Mouse (Mus musculus): ENCODE results near the gene Sh3bgr. TPM values are rescaled to one million over a fixed set of nuclear protein-coding genes. Genes with fewer than 3 reads are reported as not detected.

The Sh3bgr gene
- polyA plus RNA-seq, 1 experiment from 2014 or later: 1.0 TPM

DNA sequence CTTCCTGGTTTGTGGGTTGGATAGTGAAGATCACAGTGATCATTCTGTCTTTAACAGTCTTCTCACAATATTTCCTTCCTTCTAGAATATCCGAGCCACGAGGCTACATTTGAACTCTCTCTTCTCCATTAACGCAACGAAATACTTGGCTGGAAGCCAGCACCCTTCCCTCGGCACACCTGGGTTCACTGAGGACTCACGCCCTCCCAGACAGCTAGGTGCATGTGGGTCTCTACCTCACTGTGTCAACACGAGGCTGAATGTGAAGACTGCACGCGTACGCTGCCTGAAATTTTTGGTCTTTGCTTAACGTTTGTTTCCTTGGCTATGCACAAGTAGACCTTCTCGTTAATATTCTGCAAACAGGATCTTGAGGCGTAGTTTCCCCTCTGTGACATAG lies 28.2 kb downstream of the Sh3bgr start:
- H3K4me2 ChIP-seq (ENCODE audit: low read length): no peak overlapping the region
- no peaks in the 10 kb centered on the region for H3K36me3 ChIP-seq (ENCODE audit: control insufficient read depth, insufficient read depth)
- 65% methylated on average over 13 of the region's 13 CpGs for WGBS
- no peak overlapping the region for H3K4me3 ChIP-seq (replicated peaks; ENCODE audit: low read length)
- no peak for ATAC-seq
- H3K27me3 ChIP-seq (replicated peaks; ENCODE audit: control insufficient read depth, insufficient read depth, low read length): no peaks in the 10 kb centered on the region
- no peaks in the 10 kb centered on the region for H3K9me3 ChIP-seq (ENCODE audit: control insufficient read depth, low read length)
- no peaks in the 10 kb centered on the region for H3K4me1 ChIP-seq (replicated peaks; ENCODE audit: control insufficient read depth, insufficient read depth, low read length)
- no peak overlapping the region for H3K9ac ChIP-seq (replicated peaks; ENCODE audit: low read depth, low read length)
- no peak overlapping the region for H3K27ac ChIP-seq (ENCODE audit: low read length)

DNA sequence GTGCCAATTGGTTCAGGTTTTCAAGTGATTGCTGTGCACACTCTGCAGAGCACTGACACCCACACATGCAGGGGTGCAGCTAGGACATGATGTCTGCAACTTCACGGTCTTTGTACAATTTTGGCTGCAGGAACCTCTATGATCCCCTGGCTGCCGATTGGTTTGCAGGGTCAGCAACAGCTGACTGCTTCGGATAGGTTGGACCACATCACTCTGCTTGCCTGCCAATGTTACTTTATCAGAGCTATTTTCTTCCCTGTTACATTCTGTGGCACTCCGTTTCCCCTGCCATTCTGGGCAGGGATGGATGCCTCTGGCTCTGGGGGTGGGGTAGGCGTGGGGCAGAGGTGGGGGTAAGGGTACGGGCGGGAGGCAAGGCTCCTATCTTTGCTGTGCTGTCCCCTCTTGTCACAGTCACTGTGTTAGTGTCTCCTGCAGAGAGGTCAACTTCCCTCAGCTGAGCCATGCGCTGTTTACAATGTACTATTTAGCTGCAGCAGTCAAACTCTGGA lies 28.9 kb downstream of the Sh3bgr start:
- 46% methylated on average over 8 of the region's 8 CpGs for WGBS
- H3K27me3 ChIP-seq (replicated peaks; ENCODE audit: control insufficient read depth, insufficient read depth, low read length): no peaks in the 10 kb centered on the region
- no peaks in the 10 kb centered on the region for H3K4me1 ChIP-seq (replicated peaks; ENCODE audit: control insufficient read depth, insufficient read depth, low read length)
- no peaks in the 10 kb centered on the region for H3K36me3 ChIP-seq (ENCODE audit: control insufficient read depth, insufficient read depth)
- no peak overlapping the region for H3K9ac ChIP-seq (replicated peaks; ENCODE audit: low read depth, low read length)
- H3K9me3 ChIP-seq (ENCODE audit: control insufficient read depth, low read length): no peaks in the 10 kb centered on the region
- no peak overlapping the region for H3K4me2 ChIP-seq (ENCODE audit: low read length)
- H3K4me3 ChIP-seq (replicated peaks; ENCODE audit: low read length): no peak overlapping the region
- no peak overlapping the region for H3K27ac ChIP-seq (ENCODE audit: low read length)
- ATAC-seq: no peak

DNA sequence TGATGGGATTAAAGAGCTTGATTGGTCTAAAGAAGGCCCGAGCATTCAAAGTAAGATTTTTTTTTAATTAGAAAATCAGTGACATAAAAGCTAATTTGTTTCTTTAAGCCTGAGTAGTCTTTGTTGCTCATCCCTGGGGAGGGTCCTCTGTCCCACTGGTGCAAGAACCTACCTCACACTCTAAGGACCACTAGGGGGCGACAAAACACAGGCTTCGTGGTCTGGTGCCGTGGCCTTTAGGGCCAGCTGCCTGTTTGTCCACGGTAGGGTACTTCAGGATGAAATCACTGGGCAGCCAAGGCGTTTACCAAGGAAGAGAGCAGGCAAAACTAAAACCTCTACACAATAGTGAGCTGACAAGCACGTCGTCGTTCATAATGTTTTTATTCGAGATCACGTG lies 30.2 kb downstream of the Sh3bgr start:
- no peak overlapping the region for H3K4me3 ChIP-seq (replicated peaks; ENCODE audit: low read length)
- H3K27ac ChIP-seq (ENCODE audit: low read length): no peak overlapping the region
- 25% methylated on average over 11 of the region's 11 CpGs for WGBS
- no peak overlapping the region for H3K4me2 ChIP-seq (ENCODE audit: low read length)
- no peaks in the 10 kb centered on the region for H3K4me1 ChIP-seq (replicated peaks; ENCODE audit: control insufficient read depth, insufficient read depth, low read length)
- H3K27me3 ChIP-seq (replicated peaks; ENCODE audit: control insufficient read depth, insufficient read depth, low read length): no peaks in the 10 kb centered on the region
- no peaks in the 10 kb centered on the region for H3K36me3 ChIP-seq (ENCODE audit: control insufficient read depth, insufficient read depth)
- peak; percentile 77 for ATAC-seq
- H3K9me3 ChIP-seq (ENCODE audit: control insufficient read depth, low read length): no peaks in the 10 kb centered on the region
- no peak overlapping the region for H3K9ac ChIP-seq (replicated peaks; ENCODE audit: low read depth, low read length)

DNA sequence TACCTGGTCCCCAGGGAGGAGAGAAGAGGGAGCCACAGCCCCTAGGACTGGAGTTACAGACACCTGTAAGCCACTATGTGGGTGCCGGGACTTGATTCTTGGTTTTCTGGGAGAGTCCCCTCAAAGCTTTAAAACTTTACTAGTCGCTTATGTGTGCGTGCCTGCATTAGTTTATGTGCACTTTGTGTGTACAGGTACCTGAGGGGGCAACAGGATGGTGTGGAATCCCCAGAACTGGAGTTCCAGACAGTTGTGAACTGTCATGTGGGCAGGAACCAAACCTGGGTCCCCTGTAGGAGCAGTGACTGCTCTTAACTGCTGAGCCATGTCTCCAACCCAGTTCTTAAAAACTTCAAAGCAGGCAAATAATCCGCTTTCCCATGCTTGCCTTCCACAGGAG lies 31.0 kb downstream of the Sh3bgr start:
- Histone ChIP-seq H3K4me2 (ENCODE audit: low read length) (no peak overlapping the region), H3K9me3 (ENCODE audit: control insufficient read depth, low read length) (no peaks in the 10 kb centered on the region), H3K4me3 (replicated peaks; ENCODE audit: low read length) (no peak overlapping the region), H3K4me1 (replicated peaks; ENCODE audit: control insufficient read depth, insufficient read depth, low read length) (0 out of 2 replicates have a peak, but pooled peaks cover 3% of the 10 kb centered on the region), H3K9ac (replicated peaks; ENCODE audit: low read depth, low read length) (no peak overlapping the region), H3K36me3 (ENCODE audit: control insufficient read depth, insufficient read depth) (no peaks in the 10 kb centered on the region), H3K27ac (ENCODE audit: low read length) (no peak overlapping the region), H3K27me3 (replicated peaks; ENCODE audit: control insufficient read depth, insufficient read depth, low read length) (no peaks in the 10 kb centered on the region)
- 94% methylated on average over 4 of the region's 4 CpGs for WGBS
- no peak for ATAC-seq

DNA sequence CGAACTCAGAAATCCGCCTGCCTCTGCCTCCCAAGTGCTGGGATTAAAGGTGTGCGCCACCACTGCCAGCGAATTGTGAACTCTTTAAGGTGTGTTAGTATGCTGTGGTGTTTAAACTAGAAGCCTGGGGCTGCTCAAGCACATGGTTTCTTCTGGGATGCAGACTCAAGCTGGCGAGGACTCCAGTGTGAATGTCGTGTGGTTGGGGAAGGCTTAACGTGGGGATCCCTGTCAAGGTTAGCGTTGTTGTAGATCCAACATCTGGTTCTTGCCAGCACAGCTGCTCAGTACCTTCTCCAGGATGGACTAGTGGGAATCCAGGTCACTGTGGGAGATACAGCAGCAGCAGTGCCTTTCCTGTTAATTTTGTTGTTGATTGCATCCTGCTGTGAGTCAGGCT lies 31.7 kb downstream of the Sh3bgr start:
- no peak overlapping the region for H3K4me2 ChIP-seq (ENCODE audit: low read length)
- 0 out of 2 replicates have a peak, but pooled peaks cover 3% of the 10 kb centered on the region for H3K4me1 ChIP-seq (replicated peaks; ENCODE audit: control insufficient read depth, insufficient read depth, low read length)
- no peaks in the 10 kb centered on the region for H3K27me3 ChIP-seq (replicated peaks; ENCODE audit: control insufficient read depth, insufficient read depth, low read length)
- ATAC-seq: no peak
- no peaks in the 10 kb centered on the region for H3K9me3 ChIP-seq (ENCODE audit: control insufficient read depth, low read length)
- no peak overlapping the region for H3K9ac ChIP-seq (replicated peaks; ENCODE audit: low read depth, low read length)
- 86% methylated on average over 8 of the region's 8 CpGs for WGBS
- no peak overlapping the region for H3K4me3 ChIP-seq (replicated peaks; ENCODE audit: low read length)
- H3K36me3 ChIP-seq (ENCODE audit: control insufficient read depth, insufficient read depth): no peaks in the 10 kb centered on the region
- no peak overlapping the region for H3K27ac ChIP-seq (ENCODE audit: low read length)

DNA sequence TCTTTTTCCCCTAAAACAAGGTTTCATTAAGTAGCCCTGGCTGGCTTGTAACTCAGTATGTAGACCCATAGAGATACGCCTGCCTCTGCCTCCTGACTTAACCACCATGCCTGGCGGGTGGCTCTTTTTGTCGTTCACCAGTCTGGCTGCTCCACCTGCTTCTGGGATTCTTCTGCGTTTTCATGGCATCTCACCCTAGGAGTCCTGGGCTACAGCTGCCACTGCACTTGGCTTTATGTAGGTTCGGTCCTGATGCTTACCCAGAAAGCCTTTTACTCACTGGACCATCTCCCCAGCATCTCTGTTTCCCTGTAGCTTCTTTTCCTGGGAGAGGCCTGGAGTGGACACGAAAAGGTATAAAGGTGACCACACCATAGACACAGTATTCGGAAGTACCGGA lies 33.7 kb downstream of the Sh3bgr start:
- 87% methylated on average over 8 of the region's 8 CpGs for WGBS
- H3K36me3 ChIP-seq (ENCODE audit: control insufficient read depth, insufficient read depth): no peaks in the 10 kb centered on the region
- no peak overlapping the region for H3K9ac ChIP-seq (replicated peaks; ENCODE audit: low read depth, low read length)
- no peaks in the 10 kb centered on the region for H3K9me3 ChIP-seq (ENCODE audit: control insufficient read depth, low read length)
- H3K27ac ChIP-seq (ENCODE audit: low read length): no peak overlapping the region
- no peak for ATAC-seq
- no peaks in the 10 kb centered on the region for H3K27me3 ChIP-seq (replicated peaks; ENCODE audit: control insufficient read depth, insufficient read depth, low read length)
- 0 out of 2 replicates have a peak, but pooled peaks cover 3% of the 10 kb centered on the region for H3K4me1 ChIP-seq (replicated peaks; ENCODE audit: control insufficient read depth, insufficient read depth, low read length)
- no peak overlapping the region for H3K4me2 ChIP-seq (ENCODE audit: low read length)
- H3K4me3 ChIP-seq (replicated peaks; ENCODE audit: low read length): no peak overlapping the region

DNA sequence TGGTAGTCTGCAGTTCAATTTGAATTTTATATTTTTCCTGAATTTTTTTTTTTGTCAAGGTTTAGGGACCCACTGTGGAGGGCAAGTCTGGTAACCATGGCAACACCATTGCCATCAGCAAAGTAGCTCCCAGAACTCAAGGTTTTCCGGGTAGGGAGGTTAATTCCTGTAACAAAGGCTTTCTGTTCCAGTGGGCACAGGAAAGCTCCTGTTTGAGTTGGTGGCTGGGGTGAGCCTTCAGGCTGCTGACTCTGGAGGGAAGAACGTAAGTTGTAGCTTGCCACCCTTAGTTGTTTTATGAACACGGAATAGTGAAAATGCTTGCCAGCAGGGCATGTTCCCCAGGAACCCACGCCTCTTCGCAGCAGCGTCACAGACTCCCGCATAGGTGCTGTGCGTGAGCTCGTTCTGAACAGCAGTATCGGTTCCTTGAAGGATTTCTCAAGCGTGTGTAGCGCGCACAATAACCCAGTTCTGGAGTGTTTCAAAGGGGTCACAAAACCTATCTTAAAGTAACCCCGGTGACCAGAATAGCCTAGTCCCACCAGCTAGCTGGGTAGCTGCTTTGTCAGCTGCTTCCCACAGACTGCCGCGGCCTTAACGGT lies 35.2 kb downstream of the Sh3bgr start, which contains the start of gene B3galt5:
Gene B3galt5, plus strand, starts transcription at position 436 of the 605 bp plus-strand sequence.
- ATAC-seq: peak; percentile 47; the same call in 1 of the 2 replicates
- WGBS: 46% methylated on average over 17 of the region's 17 CpGs
- peak within 1 kb of the TSS; percentile 25; the same call in 1 of the 2 replicates for H3K27ac ChIP-seq (ENCODE audit: low read length)
- 0 out of 2 replicates have a peak, but pooled peaks cover 3% of the 10 kb centered on the region for H3K4me1 ChIP-seq (replicated peaks; ENCODE audit: control insufficient read depth, insufficient read depth, low read length)
- H3K4me2 ChIP-seq (ENCODE audit: low read length): peak within 1 kb of the TSS; percentile 27
- no peak within 1 kb of the TSS for H3K4me3 ChIP-seq (replicated peaks; ENCODE audit: low read length)
- H3K27me3 ChIP-seq (replicated peaks; ENCODE audit: control insufficient read depth, insufficient read depth, low read length): no peaks in the 10 kb centered on the region
- no peaks in the 10 kb centered on the region for H3K9me3 ChIP-seq (ENCODE audit: control insufficient read depth, low read length)
- H3K36me3 ChIP-seq (ENCODE audit: control insufficient read depth, insufficient read depth): no peaks in the 10 kb centered on the region
- 0 out of 2 replicates have a peak within 1 kb of the TSS, but pooled peaks have one; percentile 11 for H3K9ac ChIP-seq (replicated peaks; ENCODE audit: low read depth, low read length)

DNA sequence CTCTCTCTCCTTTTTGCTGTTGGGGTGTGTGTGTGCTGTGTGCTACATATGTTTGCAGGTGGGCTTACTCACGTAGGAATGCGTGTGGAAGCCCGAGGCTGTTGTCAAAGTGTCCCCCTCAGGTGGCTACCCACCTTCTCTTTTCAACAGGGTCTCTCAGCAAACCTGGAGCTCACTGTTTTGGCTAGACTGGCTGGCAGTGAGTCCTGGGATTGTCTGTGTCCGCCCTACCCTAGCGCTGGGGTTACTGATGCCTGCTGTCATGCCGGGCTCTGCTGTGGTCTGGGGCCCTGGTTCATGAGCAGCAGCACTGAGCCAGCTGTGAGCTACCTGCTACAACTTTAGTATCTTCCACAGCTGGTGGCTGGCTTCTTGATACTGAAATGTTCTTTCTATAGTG lies 44.2 kb downstream of the Sh3bgr start:
- no peaks in the 10 kb centered on the region for H3K27me3 ChIP-seq (replicated peaks; ENCODE audit: control insufficient read depth, insufficient read depth, low read length)
- WGBS: 85% methylated on average over 6 of the region's 6 CpGs
- no peak overlapping the region for H3K4me3 ChIP-seq (replicated peaks; ENCODE audit: low read length)
- no peaks in the 10 kb centered on the region for H3K36me3 ChIP-seq (ENCODE audit: control insufficient read depth, insufficient read depth)
- H3K4me2 ChIP-seq (ENCODE audit: low read length): no peak overlapping the region
- peaks cover 3% of the 10 kb centered on the region; the same call in 1 of the 2 replicates for H3K9me3 ChIP-seq (ENCODE audit: control insufficient read depth, low read length)
- H3K4me1 ChIP-seq (replicated peaks; ENCODE audit: control insufficient read depth, insufficient read depth, low read length): no peaks in the 10 kb centered on the region
- no peak overlapping the region for H3K9ac ChIP-seq (replicated peaks; ENCODE audit: low read depth, low read length)
- H3K27ac ChIP-seq (ENCODE audit: low read length): no peak overlapping the region
- ATAC-seq: no peak

DNA sequence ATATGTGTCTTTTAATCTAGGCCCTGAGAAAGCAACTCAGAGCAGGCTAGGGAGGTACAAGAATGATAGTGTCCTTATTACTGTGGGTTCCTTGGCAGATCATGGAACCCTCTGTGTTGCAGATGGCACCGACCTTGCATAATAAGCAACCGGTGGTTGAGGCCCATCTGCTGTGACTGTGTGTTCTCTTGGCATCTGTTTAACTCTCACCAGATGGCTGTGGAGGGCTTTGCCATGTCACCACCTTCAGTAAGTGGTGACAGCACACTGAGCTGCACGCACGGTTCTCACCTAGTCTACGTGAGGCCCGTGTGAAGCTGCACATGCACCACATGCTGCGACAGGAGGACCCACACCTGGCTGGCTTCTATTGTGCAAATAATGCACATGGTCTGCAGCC lies 49.4 kb downstream of the Sh3bgr start:
- Histone ChIP-seq H3K9me3 (ENCODE audit: control insufficient read depth, low read length) (peaks cover 3% of the 10 kb centered on the region; the same call in 1 of the 2 replicates), H3K27ac (ENCODE audit: low read length) (0 out of 2 replicates have a peak overlapping the region, but pooled peaks have one; percentile 13), H3K4me2 (ENCODE audit: low read length) (no peak overlapping the region), H3K4me3 (replicated peaks; ENCODE audit: low read length) (no peak overlapping the region), H3K27me3 (replicated peaks; ENCODE audit: control insufficient read depth, insufficient read depth, low read length) (no peaks in the 10 kb centered on the region), H3K9ac (replicated peaks; ENCODE audit: low read depth, low read length) (no peak overlapping the region), H3K4me1 (replicated peaks; ENCODE audit: control insufficient read depth, insufficient read depth, low read length) (peaks cover 5% of the 10 kb centered on the region; the same call in 1 of the 2 replicates), H3K36me3 (ENCODE audit: control insufficient read depth, insufficient read depth) (no peaks in the 10 kb centered on the region)
- ATAC-seq: peak; percentile 96
- 56% methylated on average over 7 of the region's 7 CpGs for WGBS

Data from forebrain, embryonic 16.5 days (tissue).